Mouse (Mus musculus) adipocyte (in vitro differentiated cells): ENCODE data around the gene Bpifb3.

Source experiments
- DNase-seq: peaks from one replicate; pipeline ENCODE4 v3.0.0-alpha.2; 2016; ENCODE audit warnings: low spot score

Gene Bpifb3

DNA sequence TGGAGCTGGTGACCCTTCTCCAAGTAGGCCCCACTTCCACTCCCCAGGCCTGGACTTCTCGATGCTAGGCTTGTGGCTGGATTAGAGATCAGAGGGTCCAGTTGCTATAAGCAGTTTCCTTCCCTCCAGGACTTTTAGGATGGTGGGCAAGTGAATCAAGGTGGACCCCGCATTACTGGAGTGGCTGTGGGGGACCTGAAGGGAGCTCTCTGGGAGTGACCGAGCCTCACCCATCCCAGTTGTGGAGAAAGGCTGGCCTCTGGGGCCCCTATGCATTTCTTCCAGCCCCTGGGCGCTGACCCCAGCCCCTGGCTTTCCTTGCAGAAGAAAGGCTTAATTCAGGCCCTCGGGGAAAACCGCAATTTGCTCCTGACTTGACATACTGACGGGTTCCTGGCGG is at the start of gene Bpifb3:
Gene Bpifb3, plus strand, starts transcription at position 301 of the 400 bp plus-strand sequence.
- no peak for DNase-seq

DNA sequence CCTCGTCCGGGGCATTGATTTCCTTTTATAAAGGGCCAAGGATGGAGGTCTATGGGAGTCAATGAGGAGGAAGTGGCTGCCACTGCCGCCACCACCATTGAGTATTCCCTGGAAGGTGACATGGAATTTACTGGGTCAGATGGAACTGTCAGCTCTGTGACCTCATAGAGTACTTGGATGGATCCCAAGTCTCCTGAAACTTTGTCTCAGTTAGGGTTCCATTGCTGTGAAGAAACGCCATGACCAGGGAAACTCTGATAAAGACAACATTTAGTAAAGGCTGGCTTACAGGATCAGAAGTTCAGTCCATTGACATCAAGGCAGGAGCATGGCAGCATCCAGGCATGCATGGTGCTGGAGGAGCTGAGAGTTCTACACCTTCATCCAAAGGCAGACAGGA is 47.0 kb upstream of the Bpifb3 start, which contains the start of gene Sun5:
Gene Sun5, minus strand, starts transcription at position 101 of the 400 bp plus-strand sequence.
- DNase-seq, result no peak

- DNase-seq, result no peak
These were observed 43.3 kb upstream of the Bpifb3 start, which contains the start of gene Bpifb2 for GRCm38 (mm10) chr2:153874745-153875144. Gene Bpifb2 (plus strand): TSS chr2:153875045.

GRCm38 (mm10) chr2:153899111-153899510 is 18.9 kb upstream of the Bpifb3 start:
- DNase-seq, result no peak

DNA sequence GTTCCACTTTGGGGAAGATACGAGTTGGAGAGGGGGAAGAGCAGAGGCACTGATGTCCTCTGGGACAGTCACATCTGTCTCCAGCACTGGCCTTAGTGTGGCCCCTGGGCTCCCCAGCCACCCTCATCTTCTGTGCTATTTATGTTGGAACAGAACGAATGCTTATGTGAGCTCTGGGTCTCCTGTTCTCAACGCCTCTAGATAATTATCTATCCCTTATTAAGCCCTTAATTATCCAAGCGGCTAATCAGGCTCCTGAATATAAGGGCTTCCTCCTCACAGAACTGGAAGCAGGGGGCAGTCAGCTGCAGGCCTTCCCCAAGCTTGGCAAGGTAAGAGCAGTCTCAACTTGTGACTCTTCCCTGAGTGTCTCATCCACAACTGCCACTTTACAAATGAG is 17.9 kb upstream of the Bpifb3 start, which contains the start of gene Bpifb6:
Gene Bpifb6, plus strand, starts transcription at position 301 of the 400 bp plus-strand sequence.
- DNase-seq, result no peak

GRCm38 (mm10) chr2:153902726-153903125 is 15.3 kb upstream of the Bpifb3 start:
- DNase-seq, result no peak

DNA sequence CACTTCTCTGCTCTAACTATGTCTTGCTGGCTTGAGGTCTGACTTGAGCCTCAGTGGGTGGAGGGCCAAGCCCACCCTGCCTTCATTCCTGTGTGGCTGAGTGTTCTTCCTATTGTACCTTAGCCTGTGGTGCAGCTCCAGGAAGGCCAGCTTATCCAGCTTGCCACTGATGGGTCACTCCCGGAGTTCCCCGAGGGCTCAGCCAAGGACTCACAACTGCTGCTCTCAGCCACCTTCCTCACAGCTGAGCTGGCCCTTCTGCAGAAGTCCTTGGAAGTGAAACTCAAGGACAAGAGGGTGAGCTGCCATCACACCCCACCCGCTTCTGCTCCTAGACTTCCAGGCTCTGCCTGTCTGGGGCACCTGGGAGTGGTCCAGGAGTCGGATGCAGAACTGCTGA is 11.4 kb upstream of the Bpifb3 start:
- no peak for DNase-seq

- DNase-seq, result peak; percentile 16
These were observed 3.9 kb upstream of the Bpifb3 start for GRCm38 (mm10) chr2:153914151-153914550.

- no peak for DNase-seq
These were observed 3.2 kb downstream of the Bpifb3 start for GRCm38 (mm10) chr2:153921246-153921645.

DNA sequence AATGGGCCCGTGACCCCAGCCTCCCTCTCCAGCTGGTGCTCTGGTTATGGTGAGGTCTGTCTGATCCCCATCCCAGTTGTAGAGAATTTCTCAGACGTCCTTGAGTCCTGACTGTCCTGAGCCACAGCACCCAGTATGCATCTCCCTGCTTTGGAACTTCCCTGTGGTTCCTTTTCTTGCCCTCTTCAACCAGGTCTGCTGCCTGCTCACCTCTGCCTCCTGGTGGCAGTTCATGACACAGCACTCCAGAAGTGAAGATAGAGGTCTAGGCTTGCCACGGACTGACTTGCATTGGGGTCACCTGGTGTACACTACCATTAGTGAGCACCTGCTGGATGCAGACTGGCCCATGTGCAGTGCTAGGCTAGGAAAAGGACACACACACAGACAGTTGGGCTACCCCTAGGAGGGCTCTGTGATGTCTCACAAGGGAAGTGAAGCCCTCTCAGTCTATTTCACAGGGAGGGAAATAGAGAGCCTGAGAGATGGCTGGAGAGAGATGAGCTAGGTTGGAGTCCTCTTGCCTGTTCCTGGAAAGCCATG is 11.9 kb downstream of the Bpifb3 start:
- peak; percentile 43 for DNase-seq

- no peak for DNase-seq
These were observed 13.1 kb downstream of the Bpifb3 start for GRCm38 (mm10) chr2:153931125-153931524.

- no peak for DNase-seq
These were observed 15.3 kb downstream of the Bpifb3 start for GRCm38 (mm10) chr2:153933311-153933710.

- no peak for DNase-seq
These were observed 17.3 kb downstream of the Bpifb3 start for GRCm38 (mm10) chr2:153935348-153935747.

DNA sequence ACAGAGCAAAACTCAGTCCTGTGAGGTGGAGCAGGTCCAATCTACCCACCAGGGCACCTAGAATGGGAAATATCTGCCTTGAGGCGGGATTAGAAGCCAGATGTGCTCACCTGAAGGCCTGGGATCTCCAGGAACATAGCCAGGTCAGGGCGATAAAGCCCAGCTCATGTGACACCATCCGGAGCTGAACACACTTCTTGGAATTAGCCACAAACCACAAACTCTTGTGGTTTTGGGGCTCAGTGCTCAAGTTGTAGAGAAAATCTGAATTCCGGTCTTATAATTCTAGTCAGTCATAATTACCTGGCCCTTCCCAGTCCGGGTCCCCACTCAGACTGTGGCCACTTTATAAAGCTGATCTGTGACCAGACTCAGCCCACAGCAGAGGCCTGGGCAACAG is 19.8 kb downstream of the Bpifb3 start, which contains the start of gene Bpifb4:
Gene Bpifb4, plus strand, starts transcription at position 370 of the 400 bp plus-strand sequence.
- DNase-seq, result no peak

DNA sequence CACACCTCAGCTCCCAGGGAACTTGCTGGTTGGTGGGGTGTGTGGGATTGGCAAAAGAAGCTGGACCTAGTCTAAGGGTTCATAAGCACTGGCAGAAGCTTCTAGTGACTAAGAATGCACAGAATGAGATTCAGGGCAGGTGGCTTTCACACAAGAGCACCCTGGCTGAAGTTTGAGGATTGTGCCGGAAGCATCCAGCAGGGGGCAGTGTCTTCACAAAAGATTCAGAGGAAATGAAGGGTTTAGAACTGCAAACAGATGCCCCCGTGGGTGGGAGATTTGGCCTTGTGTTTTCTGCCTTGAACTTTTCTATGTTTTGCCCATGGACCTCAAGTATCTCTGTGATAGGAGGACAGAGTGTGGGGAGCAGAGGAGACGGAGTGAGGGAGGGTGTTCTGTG is 25.5 kb downstream of the Bpifb3 start:
- DNase-seq, result peak; percentile 50

DNA sequence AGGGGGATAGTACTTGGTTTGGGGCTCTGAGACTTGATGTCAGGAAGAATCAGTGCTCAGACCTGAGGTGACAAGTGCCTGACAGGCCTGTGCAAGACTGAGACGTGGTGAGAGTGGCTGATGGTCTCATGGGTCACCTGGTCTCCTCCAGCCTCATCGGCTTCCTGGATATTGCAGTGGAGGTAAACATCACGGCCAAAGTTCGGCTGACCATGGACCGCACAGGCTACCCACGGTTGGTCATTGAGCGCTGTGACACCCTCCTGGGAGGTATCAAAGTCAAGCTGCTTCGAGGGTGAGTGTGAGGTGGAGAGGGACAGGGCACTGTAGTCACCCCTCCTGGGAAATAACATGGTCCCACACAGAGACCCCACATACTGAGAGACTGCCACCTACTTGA is 26.5 kb downstream of the Bpifb3 start:
- DNase-seq, result no peak

- DNase-seq, result peak; percentile 76
These were observed 34.9 kb downstream of the Bpifb3 start for GRCm38 (mm10) chr2:153952897-153953296.

DNA sequence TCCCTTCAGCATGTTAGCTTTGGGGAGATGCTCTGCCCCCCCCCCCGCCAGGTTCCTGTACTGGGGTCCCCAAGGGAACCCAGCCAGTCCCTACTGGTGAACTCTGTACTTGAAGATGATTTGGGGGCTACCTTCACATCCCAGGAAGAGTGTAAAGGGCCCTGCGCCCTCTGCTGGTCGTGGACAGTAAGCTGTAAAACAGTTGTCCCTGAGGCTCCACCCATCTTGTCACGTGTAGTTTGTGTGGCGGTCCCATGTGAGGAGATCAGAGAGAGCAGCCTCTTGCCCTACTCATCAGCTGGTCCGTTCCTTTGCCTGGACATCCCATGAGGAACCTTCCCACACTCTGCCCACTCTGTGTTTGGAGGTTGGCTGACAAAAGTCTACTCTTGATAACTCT is 35.8 kb downstream of the Bpifb3 start:
- peak; percentile 28 for DNase-seq

DNA sequence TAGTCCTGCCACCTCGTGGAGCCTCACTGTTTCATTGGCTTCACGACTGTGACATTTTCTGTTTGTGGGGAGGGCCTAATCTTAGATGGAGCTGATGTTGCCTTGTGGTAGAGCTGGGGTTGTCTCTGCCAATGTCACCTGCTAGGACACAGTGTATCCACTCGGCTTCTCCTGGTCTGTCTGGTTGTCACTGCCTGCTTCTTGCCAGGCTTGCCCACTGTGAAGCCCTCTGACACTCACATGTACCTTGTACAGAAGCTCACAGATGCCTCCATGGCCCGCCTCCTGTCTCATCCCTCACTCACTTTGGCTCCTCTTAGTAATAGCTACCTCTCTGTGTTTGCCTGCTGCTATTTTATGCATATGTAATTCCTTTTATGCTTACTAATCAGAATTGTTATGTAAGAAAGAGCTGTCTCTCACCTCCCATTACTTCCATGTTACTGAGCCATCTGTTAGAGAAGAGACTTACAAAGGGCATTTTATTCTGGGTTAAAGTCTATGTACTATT is 44.8 kb downstream of the Bpifb3 start:
- no peak for DNase-seq

GRCm38 (mm10) chr2:153963334-153963733 is 45.3 kb downstream of the Bpifb3 start:
- DNase-seq, result no peak

DNA sequence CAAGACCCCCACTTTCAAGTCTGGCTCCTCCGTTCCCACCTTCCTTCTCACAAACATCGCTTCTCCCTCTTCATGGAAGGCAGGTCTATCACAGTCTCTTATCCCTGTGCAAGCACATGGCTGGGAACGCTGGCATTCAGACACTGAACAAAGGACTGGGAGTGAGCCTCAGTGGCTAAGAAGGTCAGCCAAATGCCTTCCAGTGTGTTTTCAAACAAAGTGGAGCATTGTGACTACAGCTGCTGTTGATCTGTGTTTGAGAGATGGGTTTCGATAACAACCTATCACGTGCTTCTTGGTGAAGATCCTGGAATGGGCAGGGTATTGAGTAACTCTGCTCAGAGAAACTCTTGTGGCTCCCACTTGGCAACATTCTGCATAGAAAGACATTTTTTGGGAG is 52.2 kb downstream of the Bpifb3 start:
- no peak for DNase-seq

DNA sequence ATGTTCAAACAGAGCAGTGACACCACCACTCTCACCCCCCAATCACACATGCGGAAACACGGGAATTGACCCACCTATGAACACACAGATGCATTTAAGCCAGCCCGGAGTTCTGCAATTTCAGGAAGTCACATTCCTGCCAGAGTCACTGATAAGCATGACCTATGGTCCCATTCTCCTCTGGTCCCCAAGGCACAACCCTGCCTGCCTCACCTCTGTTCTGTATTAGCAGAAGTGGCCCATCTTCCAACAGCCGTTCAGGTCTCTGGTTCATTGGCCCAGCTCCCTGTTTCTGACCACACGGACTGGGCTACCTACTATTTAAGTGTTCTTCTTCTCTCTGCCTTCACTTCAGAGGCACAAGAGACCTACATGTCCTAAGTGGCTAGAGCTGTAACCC is 56.6 kb downstream of the Bpifb3 start, which contains the start of gene Bpifa6:
Gene Bpifa6, plus strand, starts transcription at position 364 of the 400 bp plus-strand sequence.
- no peak for DNase-seq
